Mouse (Mus musculus) embryo, embryonic 10 days (tissue): ENCODE results near the gene Gprc5d.
A peak's percentile ranks its signal among the peaks of the same experiment; 100 is the strongest.

Experiments used
- DNase-seq: peaks from one replicate; pipeline ENCODE4 v3.0.0-alpha.2; 2015; ENCODE audit warnings: low spot score

Gene Gprc5d

DNA sequence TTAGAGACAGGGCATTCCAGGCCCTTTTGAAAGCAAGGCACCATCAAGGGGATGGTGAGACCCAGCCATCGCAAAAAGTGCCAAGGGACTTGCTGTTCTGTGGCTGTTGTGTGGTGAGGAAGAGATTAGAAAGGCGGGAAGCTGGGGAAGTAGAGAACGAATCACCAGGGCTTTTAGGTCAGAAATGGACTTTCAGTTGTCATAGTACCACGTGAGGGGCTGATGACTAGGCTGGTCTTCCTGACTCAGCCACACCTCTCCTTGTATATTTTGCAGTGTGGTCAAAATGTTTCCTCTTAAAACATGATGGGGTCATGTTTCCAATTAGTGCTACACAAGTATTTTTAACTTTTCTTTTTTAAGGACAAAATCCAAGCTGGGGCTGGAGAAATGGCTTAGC lies 17.7 kb upstream of the Gprc5d start:
- no peak for DNase-seq

DNA sequence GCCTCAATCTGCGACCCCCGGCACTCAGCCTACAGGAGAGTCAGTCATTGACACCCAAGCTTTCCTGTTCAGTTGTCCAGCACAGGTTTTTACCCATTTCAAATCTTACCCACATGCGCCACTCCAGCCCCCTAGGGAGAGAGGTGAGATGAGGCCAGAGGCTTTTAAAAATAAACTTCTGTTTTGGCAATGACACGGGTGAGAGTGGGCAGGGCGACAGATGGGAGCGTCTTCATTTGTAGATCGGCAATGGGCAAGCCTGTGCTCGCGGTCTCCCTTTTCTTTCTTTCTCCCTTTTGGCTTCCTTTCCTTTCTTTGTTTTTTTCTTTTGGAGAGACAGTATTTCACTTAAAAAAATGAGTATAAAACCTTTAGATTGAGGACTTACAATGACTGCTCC lies 15.4 kb upstream of the Gprc5d start:
- DNase-seq = no peak

DNA sequence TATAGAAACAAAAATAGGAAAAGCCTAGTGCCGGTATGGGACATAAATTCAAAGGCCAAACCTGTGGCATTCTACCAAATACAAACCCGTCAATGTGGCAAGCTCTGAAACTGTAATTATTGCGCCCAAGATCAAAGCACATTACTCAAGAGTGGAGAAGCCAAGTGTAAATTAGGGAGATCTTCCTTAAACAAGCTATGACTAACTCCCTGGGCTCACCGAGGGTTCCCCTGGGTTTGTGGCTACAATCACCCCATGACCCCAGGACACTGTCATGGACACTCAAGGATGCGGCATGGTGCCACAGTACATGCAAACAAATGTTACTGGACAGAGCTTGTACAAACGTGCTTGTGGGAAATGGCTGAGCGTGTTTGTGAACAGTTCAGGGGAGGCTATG lies 15.0 kb upstream of the Gprc5d start:
- DNase-seq = no peak

GRCm38 (mm10) chr6:135124755-135125380 lies 6.8 kb upstream of the Gprc5d start:
- DNase-seq = no peak

- no peak for DNase-seq
Observed at GRCm38 (mm10) chr6:135116479-135116878, 1.6 kb downstream of the Gprc5d start.

DNA sequence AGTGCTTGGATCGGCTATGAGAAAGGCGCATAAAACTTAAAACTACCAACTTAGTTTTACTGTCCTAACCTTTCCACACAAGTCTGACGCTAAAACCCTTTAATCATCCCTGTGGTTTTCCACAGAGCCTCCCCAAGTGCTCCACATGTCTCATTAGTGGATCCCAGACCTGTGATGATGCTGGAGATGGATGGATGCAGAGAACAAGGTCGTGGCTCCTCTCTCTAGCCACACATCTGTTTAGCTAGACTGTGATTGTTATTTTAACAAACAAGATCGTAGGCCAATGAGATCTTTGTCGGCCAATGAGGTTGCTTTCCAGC lies 5.0 kb downstream of the Gprc5d start:
- no peak for DNase-seq

GRCm38 (mm10) chr6:135112411-135113113 lies 5.5 kb downstream of the Gprc5d start:
- DNase-seq = peak; percentile 46

DNA sequence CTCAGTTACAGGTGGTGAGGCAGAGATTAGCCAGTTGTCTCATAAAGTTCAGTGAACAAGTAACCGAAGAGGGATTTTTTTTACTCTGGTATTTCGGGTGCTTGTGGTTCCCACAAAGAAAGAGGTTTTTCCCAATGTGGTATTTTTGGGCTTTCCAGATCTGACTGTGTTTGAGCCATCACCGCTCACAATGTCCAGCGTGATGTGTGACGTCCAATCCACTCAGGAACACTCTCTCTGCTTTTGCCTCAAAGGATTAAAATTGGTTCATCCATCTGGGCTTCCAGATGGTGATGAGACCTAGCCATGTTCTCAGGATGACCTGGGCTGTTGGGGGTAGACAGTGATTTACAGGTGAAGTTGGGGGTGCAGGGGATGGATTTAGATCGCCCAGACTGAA lies 11.1 kb downstream of the Gprc5d start:
- no peak for DNase-seq

- DNase-seq = no peak
Observed at GRCm38 (mm10) chr6:135102736-135103303, 15.3 kb downstream of the Gprc5d start.

- DNase-seq = no peak
Observed at GRCm38 (mm10) chr6:135100787-135101472, 17.2 kb downstream of the Gprc5d start.

GRCm38 (mm10) chr6:135092798-135093470 lies 25.1 kb downstream of the Gprc5d start:
- DNase-seq = no peak

DNA sequence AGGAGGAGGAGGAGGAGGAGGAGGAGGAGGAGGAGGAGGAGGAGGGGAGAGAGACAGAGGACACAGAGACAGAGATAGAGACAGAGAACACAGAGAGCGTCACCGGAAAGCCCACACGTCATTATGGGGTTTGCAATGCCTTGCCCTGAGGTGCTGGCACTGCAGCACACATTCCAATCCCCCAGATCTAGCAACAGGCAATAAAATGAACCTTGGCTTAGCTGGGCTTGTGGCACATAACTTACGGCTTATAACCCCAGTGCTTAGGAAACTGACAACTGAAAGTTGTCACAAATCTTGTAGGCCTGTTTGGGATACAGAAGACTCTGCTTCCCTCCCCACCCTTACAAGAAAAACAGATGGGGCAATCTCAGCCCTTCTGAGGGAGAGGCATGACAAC lies 27.4 kb downstream of the Gprc5d start:
- no peak for DNase-seq

GRCm38 (mm10) chr6:135089786-135090185 lies 28.3 kb downstream of the Gprc5d start:
- DNase-seq = peak; percentile 53

DNA sequence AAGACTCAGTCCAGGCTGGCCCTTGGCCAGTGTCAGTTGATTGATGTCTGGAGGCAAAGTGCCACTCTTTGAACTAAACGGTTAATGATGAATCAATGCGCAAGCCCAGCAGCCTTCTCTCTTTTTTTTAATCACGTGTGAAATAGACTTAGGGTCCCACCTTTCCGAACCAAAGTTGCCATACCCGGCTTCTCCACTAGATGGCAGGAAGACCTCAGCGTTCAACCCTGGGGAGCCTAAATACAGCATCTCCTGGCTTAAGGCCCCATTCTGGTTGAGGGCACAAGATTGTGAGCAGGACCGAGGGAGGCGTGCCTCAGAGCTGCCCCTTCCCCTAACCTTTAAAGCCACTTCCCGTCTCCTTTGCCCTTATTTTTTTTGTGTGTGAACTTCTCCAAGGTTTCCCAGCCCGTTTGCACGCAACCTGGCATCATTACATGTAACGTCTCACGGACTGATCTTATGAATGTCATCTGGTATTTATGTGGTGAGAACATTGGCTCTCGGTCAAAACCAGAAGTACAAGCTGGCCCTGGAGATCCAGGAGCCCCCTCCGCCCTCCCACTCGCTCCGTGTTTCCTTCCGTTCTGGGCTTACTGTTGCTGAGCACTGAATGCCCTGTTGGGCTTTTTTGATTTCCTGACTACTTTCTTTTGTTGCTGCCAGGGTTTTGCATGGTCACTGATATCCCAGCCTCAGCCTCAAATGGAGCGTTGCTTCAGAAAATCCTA lies 30.2 kb downstream of the Gprc5d start:
- peak; percentile 84 for DNase-seq

DNA sequence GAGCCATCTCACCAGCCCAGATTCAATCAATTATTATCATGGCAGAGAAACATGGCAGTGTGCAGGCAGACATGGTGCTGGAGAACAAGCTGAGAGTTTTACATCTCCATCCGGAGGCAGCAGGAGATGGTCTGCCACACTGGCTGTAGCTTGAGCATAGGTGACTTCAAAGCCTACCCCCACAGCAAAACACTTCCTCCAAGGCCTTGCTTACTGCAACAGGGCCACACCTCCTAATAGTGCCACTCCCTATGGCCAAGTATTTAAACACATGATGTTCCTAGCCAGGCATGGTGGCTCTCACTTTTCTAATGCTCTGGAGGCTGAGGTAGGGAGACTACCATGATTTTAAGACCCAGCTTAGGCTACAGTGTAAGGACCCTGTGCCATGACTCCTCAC lies 32.4 kb downstream of the Gprc5d start:
- no peak for DNase-seq

DNA sequence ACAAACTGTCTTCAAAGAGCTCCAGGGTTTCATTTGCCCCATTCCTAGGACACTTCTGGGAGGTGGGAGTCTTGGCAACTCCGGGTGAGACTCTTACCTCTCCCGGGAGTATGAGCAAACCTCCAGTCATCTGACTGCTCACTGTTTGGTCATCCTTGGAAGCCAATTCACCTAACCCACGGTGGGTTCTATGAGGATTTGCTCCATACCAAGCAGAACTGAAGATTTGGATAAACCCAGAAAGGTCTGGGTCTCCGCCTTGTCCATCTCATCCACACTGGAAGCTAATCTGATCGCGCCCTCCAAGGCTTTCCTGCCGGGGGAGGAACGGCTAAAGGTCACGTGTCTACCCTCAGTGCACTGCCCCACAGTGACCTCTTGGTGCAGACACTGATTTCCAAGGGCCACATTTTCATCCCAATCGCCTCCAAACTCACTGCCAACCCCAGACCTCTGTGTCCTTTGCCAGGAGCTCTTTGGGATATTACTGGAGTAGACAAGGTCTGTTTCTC lies 34.0 kb downstream of the Gprc5d start:
- DNase-seq = no peak

DNA sequence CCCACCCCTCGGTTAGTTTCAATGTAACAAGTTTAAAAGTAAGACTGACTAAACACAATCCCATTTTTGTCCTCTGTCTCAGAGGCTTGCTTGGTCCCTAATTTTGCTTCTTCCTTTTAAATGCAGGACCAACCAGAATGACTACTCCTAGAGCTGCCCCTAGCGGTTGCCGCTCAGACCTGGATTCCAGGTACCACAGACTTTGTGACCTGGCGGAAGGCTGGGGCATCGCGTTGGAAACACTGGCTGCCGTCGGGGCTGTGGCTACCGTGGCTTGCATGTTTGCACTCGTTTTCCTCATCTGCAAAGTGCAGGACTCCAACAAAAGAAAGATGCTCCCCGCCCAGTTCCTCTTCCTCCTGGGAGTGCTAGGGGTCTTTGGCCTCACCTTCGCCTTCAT lies 39.7 kb downstream of the Gprc5d start:
- no peak for DNase-seq

GRCm38 (mm10) chr6:135076202-135076601 lies 41.9 kb downstream of the Gprc5d start:
- peak; percentile 41 for DNase-seq

DNA sequence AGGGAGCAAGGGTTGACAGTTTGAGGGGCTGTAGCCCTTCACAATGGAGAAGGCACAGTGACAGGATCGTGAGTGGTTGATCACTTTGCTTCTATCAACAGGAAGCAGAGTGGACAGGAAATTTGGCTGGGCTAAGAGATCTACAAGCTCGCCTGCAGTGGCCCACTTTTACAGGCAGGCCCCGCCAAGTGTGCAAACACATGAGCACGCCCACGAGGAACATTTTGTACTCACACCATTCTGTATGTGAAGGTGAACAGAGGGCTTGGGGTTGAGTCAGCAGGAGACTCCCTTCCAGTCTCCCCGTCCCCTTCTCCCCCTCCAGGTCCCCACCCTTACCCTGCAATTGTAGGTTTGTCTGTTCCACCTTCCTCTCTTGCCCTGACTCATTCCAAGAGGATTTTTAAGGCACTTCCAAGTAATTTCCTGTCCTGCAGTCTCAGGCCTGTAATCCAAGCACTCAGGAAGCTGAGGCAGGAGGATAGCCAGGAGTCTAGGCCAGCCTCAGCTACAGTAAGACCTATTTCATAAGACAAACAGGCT lies 43.6 kb downstream of the Gprc5d start:
- DNase-seq = no peak

- DNase-seq = no peak
Observed at GRCm38 (mm10) chr6:135070347-135070746, 47.7 kb downstream of the Gprc5d start.

DNA sequence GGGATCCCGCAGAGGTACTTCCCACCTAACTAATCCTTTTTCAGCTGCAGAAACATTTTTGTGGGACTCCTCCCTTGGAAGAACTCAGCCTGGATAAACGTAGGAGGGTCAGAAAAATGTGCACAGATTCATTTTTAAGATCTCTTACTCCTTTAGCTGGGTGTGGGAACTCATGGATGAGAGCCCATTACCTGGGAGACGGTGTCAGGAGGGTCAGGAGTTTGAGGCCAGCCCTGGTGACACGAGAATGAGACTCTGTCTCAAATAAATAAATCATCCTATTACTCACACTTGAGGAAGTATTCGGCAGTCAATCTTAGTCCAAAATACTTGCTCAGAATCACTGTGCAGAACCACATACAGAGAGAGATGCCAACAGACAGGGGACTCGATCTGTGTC lies 48.2 kb downstream of the Gprc5d start:
- DNase-seq = no peak
